Mouse (Mus musculus) intestine, postnatal 0 days (tissue): Measurements from ENCODE around the gene Fance. TPM values are rescaled to one million over a fixed set of nuclear protein-coding genes. Genes with fewer than 3 reads are reported as not detected.
A peak's percentile ranks its signal among the peaks of the same experiment; 100 is the strongest.

ENCODE experiments used
- ATAC-seq: fragments of 200-750 bp; cut with Nextera tagmentation; 2 replicates; pipeline ENCODE4 v1.8.0; 2017; ENCODE audit warnings: mild to moderate bottlenecking, moderate TSS enrichment, moderate library complexity
- H3K27ac ChIP-seq: fragments of 300-500 bp; sonication (generic); 2 replicates; pipeline ENCODE4 v1.5.1; 2014; ENCODE audit warnings: mild to moderate bottlenecking, low read depth, low read length, moderate library complexity
- H3K27me3 ChIP-seq: fragments of 300-500 bp; sonication (generic); replicated peaks from 2 replicates; pipeline ENCODE4 v1.6.1; 2014; ENCODE audit warnings: low read length, mixed read lengths; ENCODE audit not compliant: control insufficient read depth, insufficient read depth
- H3K36me3 ChIP-seq: fragments of 300-500 bp; sonication (generic); 2 replicates; pipeline ENCODE4 v1.6.1; 2014; ENCODE audit warnings: mild to moderate bottlenecking, moderate library complexity; ENCODE audit not compliant: control insufficient read depth, insufficient read depth
- H3K4me1 ChIP-seq: fragments of 300-500 bp; sonication (generic); replicated peaks from 2 replicates; pipeline ENCODE4 v1.6.1; 2014; ENCODE audit warnings: antibody characterized with exemption, low read length, mixed read lengths; ENCODE audit not compliant: control insufficient read depth, insufficient read depth
- H3K4me2 ChIP-seq: fragments of 300-500 bp; sonication (generic); replicated peaks from 2 replicates; pipeline ENCODE4 v1.6.1; 2014; ENCODE audit warnings: low read depth, mild to moderate bottlenecking, moderate library complexity
- H3K4me3 ChIP-seq: fragments of 300-500 bp; sonication (generic); 2 replicates; pipeline ENCODE4 v1.5.1; 2014; ENCODE audit warnings: low read depth, low read length
- H3K9ac ChIP-seq: fragments of 300-500 bp; sonication (generic); 2 replicates; pipeline ENCODE4 v1.6.1; 2014; ENCODE audit warnings: mild to moderate bottlenecking, low read depth, low read length
- H3K9me3 ChIP-seq: fragments of 300-500 bp; sonication (generic); 2 replicates; pipeline ENCODE4 v1.6.1; 2016; ENCODE audit warnings: mixed run types; ENCODE audit not compliant: control insufficient read depth
- CTCF ChIP-seq: sonication (generic); IDR thresholded peaks from 2 replicates; pipeline ENCODE4 v1.5.1; 2016; ENCODE audit warnings: low read depth, mild to moderate bottlenecking, control low read depth, antibody characterized with exemption, moderate library complexity
- WGBS: fragments of 180-500 bp; shearing (Covaris S2); extraction: QIAGEN DNeasy Blood & Tissue Kit; methylation state at CpG from one replicate; pipeline ENCODE4 v1.1.7; 2014; 5-methylcytosine and 5-hydroxymethylcytosine counted together
- polyA plus RNA-seq: library from polyadenylated mRNA; unstranded; fragments of >200 nt; fragmentation: Nextera tagmentation; extraction: Ambion mirVana; gene quantifications from 2 replicates; pipeline ENCODE4 v1.2.1, GENCODE M21; 2015

Gene Fance
- polyA plus RNA-seq, 1 experiment from 2014 or later, result 10.3 TPM

GRCm38 (mm10) chr17:28286964-28287363, 26.4 kb upstream of the Fance start:
- Histone ChIP-seq H3K27me3 (no peaks in the 10 kb centered on the region), H3K36me3 (peaks cover 6% of the 10 kb centered on the region; the same call in 1 of the 2 replicates), H3K9ac (no peak overlapping the region), H3K4me3 (no peak overlapping the region), H3K4me2 (no peak overlapping the region), H3K9me3 (no peaks in the 10 kb centered on the region), H3K4me1 (0 out of 2 replicates have a peak, but pooled peaks cover 6% of the 10 kb centered on the region), H3K27ac (no peak overlapping the region)
- no peak for ATAC-seq
- 59% methylated on average over 5 of the region's 5 CpGs for WGBS
- peak; percentile 40; the same call in 1 of the 2 replicates for TF ChIP-seq CTCF

- no peak for TF ChIP-seq CTCF
- H3K9ac ChIP-seq, result no peak overlapping the region
- ATAC-seq, result peak; percentile 93
- 0 out of 2 replicates have a peak, but pooled peaks cover 6% of the 10 kb centered on the region for H3K4me1 ChIP-seq
- H3K9me3 ChIP-seq, result no peaks in the 10 kb centered on the region
- no peak overlapping the region for H3K4me3 ChIP-seq
- peak overlapping the region; percentile 57; the same call in 1 of the 2 replicates for H3K27ac ChIP-seq
- no peak overlapping the region; the same call in 1 of the 2 replicates for H3K4me2 ChIP-seq
- no peaks in the 10 kb centered on the region for H3K27me3 ChIP-seq
- WGBS, result 27% methylated on average over 8 of the region's 8 CpGs
- peaks cover 6% of the 10 kb centered on the region; the same call in 1 of the 2 replicates for H3K36me3 ChIP-seq
These were observed 25.7 kb upstream of the Fance start for GRCm38 (mm10) chr17:28287578-28287977.

DNA sequence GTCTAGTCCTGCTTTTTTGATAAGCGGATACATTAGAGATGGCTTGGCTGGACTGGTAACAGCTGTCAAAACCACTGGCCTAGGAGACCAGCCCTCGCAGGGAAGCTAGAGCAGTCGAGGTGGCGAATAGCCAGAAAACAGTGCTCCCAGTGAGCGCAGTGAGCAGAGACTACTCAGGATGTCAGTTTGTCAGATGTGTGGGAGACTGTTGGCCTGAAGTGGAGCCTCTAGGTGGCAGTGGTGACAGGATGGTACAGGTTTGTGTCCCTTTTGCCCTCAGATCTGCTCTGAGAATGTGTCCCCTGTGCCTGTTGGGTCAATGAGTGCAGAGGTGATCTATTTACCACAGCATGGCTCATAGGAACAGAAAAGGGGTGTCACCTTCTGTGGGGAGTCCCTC, 25.3 kb upstream of the Fance start:
- Histone ChIP-seq H3K4me3 (no peak overlapping the region), H3K4me2 (no peak overlapping the region; the same call in 1 of the 2 replicates), H3K27me3 (no peaks in the 10 kb centered on the region), H3K9me3 (no peaks in the 10 kb centered on the region), H3K27ac (peak overlapping the region; percentile 57; the same call in 1 of the 2 replicates), H3K4me1 (0 out of 2 replicates have a peak, but pooled peaks cover 6% of the 10 kb centered on the region), H3K36me3 (peaks cover 6% of the 10 kb centered on the region; the same call in 1 of the 2 replicates), H3K9ac (no peak overlapping the region)
- WGBS, result 39% methylated on average over 5 of the region's 5 CpGs
- ATAC-seq, result peak; percentile 71
- peak; percentile 72 for TF ChIP-seq CTCF

DNA sequence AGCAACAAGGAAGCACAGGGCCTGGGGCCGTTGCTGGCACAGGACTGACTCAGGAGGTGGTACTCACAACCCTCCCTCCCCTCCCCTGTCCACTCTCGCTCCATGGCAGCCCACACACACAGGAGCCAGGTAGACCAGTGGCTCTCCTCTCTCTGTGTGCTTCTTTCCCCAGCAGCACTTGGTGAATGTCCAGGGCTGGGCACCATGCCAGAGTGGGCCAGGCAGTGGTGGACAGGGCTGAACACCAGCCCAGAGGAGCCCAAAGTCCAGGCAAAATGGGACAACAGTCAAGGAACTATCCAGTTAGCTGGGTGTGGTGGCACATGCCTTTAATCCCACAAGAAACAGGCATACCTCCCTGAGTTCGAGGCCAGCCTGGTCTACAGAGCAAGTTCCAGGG, 23.1 kb upstream of the Fance start:
- Histone ChIP-seq H3K27ac (no peak overlapping the region), H3K4me1 (0 out of 2 replicates have a peak, but pooled peaks cover 4% of the 10 kb centered on the region), H3K9ac (no peak overlapping the region), H3K4me2 (no peak overlapping the region), H3K36me3 (peaks cover 14% of the 10 kb centered on the region; the same call in 1 of the 2 replicates), H3K27me3 (no peaks in the 10 kb centered on the region), H3K4me3 (no peak overlapping the region), H3K9me3 (no peaks in the 10 kb centered on the region)
- ATAC-seq, result no peak
- 66% methylated on average over 3 of the region's 3 CpGs for WGBS
- no peak for TF ChIP-seq CTCF

- Histone ChIP-seq H3K9ac (no peak overlapping the region), H3K27me3 (no peaks in the 10 kb centered on the region), H3K27ac (no peak overlapping the region), H3K4me1 (0 out of 2 replicates have a peak, but pooled peaks cover 4% of the 10 kb centered on the region), H3K36me3 (peaks cover 14% of the 10 kb centered on the region; the same call in 1 of the 2 replicates), H3K9me3 (no peaks in the 10 kb centered on the region), H3K4me2 (no peak overlapping the region), H3K4me3 (no peak overlapping the region)
- TF ChIP-seq CTCF, result no peak
- 58% methylated on average over 11 of the region's 11 CpGs for WGBS
- no peak for ATAC-seq
These were observed 22.6 kb upstream of the Fance start for GRCm38 (mm10) chr17:28290671-28291070.

GRCm38 (mm10) chr17:28291346-28291745, 22.0 kb upstream of the Fance start:
- H3K9me3 ChIP-seq, result no peaks in the 10 kb centered on the region
- 82% methylated on average over 7 of the region's 7 CpGs for WGBS
- H3K27me3 ChIP-seq, result no peaks in the 10 kb centered on the region
- ATAC-seq, result no peak
- H3K4me1 ChIP-seq, result 0 out of 2 replicates have a peak, but pooled peaks cover 4% of the 10 kb centered on the region
- no peak overlapping the region for H3K4me3 ChIP-seq
- no peak overlapping the region for H3K9ac ChIP-seq
- H3K36me3 ChIP-seq, result peaks cover 14% of the 10 kb centered on the region; the same call in 1 of the 2 replicates
- no peak overlapping the region for H3K4me2 ChIP-seq
- TF ChIP-seq CTCF, result no peak
- H3K27ac ChIP-seq, result no peak overlapping the region

DNA sequence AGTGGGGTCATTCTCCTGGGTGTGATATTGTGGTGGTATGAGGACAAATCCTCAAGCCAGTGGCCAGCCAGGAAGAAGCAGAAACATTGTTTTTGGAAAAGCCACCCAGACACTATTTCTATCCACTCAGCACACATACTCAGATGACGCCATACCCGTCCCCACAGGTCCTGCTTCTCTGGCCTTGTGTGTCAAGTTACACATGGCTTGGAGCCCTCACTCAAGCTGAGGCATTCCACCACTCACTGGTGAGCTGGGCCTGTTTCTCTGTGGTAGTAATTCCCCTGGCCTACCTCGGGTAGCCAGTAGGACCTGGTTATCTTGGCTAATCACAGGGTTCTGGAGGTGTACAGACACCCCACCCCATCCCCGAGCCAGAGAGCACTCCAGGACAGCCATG, 19.6 kb upstream of the Fance start:
- 67% methylated on average over 4 of the region's 4 CpGs for WGBS
- peaks cover 32% of the 10 kb centered on the region; the same call in 1 of the 2 replicates for H3K36me3 ChIP-seq
- no peaks in the 10 kb centered on the region for H3K27me3 ChIP-seq
- no peak for ATAC-seq
- H3K27ac ChIP-seq, result no peak overlapping the region
- no peak overlapping the region for H3K9ac ChIP-seq
- no peaks in the 10 kb centered on the region for H3K4me1 ChIP-seq
- no peaks in the 10 kb centered on the region for H3K9me3 ChIP-seq
- H3K4me3 ChIP-seq, result no peak overlapping the region
- TF ChIP-seq CTCF, result no peak
- no peak overlapping the region for H3K4me2 ChIP-seq
